Mouse (Mus musculus) lung, embryonic 14.5 days (tissue): ENCODE data around the gene Gm20605. TPM values are rescaled to one million over a fixed set of nuclear protein-coding genes. Genes with fewer than 3 reads are reported as not detected.
A peak's percentile ranks its signal among the peaks of the same experiment; 100 is the strongest.

ENCODE experiments used
- ATAC-seq: fragments of 200-750 bp; cut with Nextera tagmentation; 2 replicates; pipeline ENCODE4 v1.8.0; 2017; ENCODE audit warnings: mild to moderate bottlenecking, moderate TSS enrichment, moderate library complexity; ENCODE audit not compliant: insufficient read depth
- DNase-seq: peaks from one replicate; pipeline ENCODE4 v3.0.0-alpha.2; 2015
- H3K27ac ChIP-seq: fragments of 300-500 bp; sonication (generic); 2 replicates; pipeline ENCODE4 v1.5.1; 2014; ENCODE audit warnings: low read depth, mild to moderate bottlenecking, moderate library complexity
- H3K27me3 ChIP-seq: fragments of 300-500 bp; sonication (generic); 2 replicates; pipeline ENCODE4 v1.6.1; 2014; ENCODE audit warnings: low read length, control low read depth; ENCODE audit not compliant: insufficient read depth
- H3K36me3 ChIP-seq: fragments of 300-500 bp; sonication (generic); 2 replicates; pipeline ENCODE4 v1.6.1; 2014; ENCODE audit warnings: control low read depth; ENCODE audit not compliant: insufficient read depth
- H3K4me1 ChIP-seq: fragments of 300-500 bp; sonication (generic); 2 replicates; pipeline ENCODE4 v1.6.1; 2014; ENCODE audit warnings: antibody characterized with exemption, control low read depth; ENCODE audit not compliant: insufficient read depth
- H3K4me2 ChIP-seq: fragments of 300-500 bp; sonication (generic); 2 replicates; pipeline ENCODE4 v1.6.1; 2014; ENCODE audit warnings: mild to moderate bottlenecking
- H3K4me3 ChIP-seq: fragments of 300-500 bp; sonication (generic); 2 replicates; pipeline ENCODE4 v1.5.1; 2014; ENCODE audit warnings: low read depth, low read length
- H3K9ac ChIP-seq: fragments of 300-500 bp; sonication (generic); 2 replicates; pipeline ENCODE4 v1.6.1; 2014
- H3K9me3 ChIP-seq: fragments of 300-500 bp; sonication (generic); 2 replicates; pipeline ENCODE4 v1.6.1; 2016; ENCODE audit warnings: low read depth, low read length, control low read depth
- CTCF ChIP-seq: IDR thresholded peaks from 2 replicates; pipeline ENCODE4 v1.5.1; 2016; ENCODE audit warnings: antibody characterized with exemption, low read depth
- WGBS: fragments of 180-500 bp; shearing (Covaris S2); extraction: QIAGEN DNeasy Blood & Tissue Kit; methylation state at CpG from one replicate; pipeline ENCODE4 v1.1.7; 2014; 5-methylcytosine and 5-hydroxymethylcytosine counted together
- polyA plus RNA-seq: library from polyadenylated mRNA; unstranded; fragments of >200 nt; fragmentation: Nextera tagmentation; extraction: Ambion mirVana; gene quantifications from 2 replicates; pipeline ENCODE4 v1.2.1, GENCODE M21; 2014

Gm20605 gene
- polyA plus RNA-seq = 9.2 and 11.7 TPM in 2 replicates

GRCm38 (mm10) chr5:137628498-137629305 lies at the start of gene Gm20605, which contains the start of the genes Fbxo24 and Lrch4:
Gene Gm20605, plus strand, starts transcription at chr5:137629175.
Gene Fbxo24, minus strand, starts transcription at chr5:137629002.
Gene Lrch4, plus strand, starts transcription at chr5:137629121.
- peak; percentile 100 for DNase-seq
- Histone ChIP-seq H3K27ac (peak within 1 kb of the TSS; percentile 97), H3K4me3 (peak within 1 kb of the TSS; percentile 94), H3K4me1 (peaks cover 20% of the 10 kb centered on the region), H3K9ac (peak within 1 kb of the TSS; percentile 75), H3K36me3 (peaks cover 10% of the 10 kb centered on the region), H3K27me3 (no peaks in the 10 kb centered on the region), H3K4me2 (peak within 1 kb of the TSS; percentile 90), H3K9me3 (no peaks in the 10 kb centered on the region)
- 0 out of 2 replicates have a peak, but pooled peaks have one; percentile 2 for TF ChIP-seq CTCF
- under 1% methylated on average over 46 of the region's 46 CpGs for WGBS
- ATAC-seq = peak; percentile 97

- no peak overlapping the region for H3K4me2 ChIP-seq
- DNase-seq = no peak
- H3K9me3 ChIP-seq = no peaks in the 10 kb centered on the region
- no peaks in the 10 kb centered on the region for H3K36me3 ChIP-seq
- H3K9ac ChIP-seq = no peak overlapping the region
- H3K4me3 ChIP-seq = no peak overlapping the region
- no peak for ATAC-seq
- no peak for TF ChIP-seq CTCF
- H3K4me1 ChIP-seq = no peaks in the 10 kb centered on the region
- WGBS = 76% methylated on average over 6 of the region's 6 CpGs
- H3K27ac ChIP-seq = no peak overlapping the region
- peaks cover 5% of the 10 kb centered on the region; the same call in 1 of the 2 replicates for H3K27me3 ChIP-seq
Measured at GRCm38 (mm10) chr5:137580246-137580645, 48.7 kb upstream of the Gm20605 start.

GRCm38 (mm10) chr5:137582702-137583101 lies 46.3 kb upstream of the Gm20605 start:
- 27% methylated on average over 8 of the region's 8 CpGs for WGBS
- Histone ChIP-seq H3K4me3 (no peak overlapping the region), H3K27ac (no peak overlapping the region), H3K36me3 (no peaks in the 10 kb centered on the region), H3K27me3 (peaks cover 5% of the 10 kb centered on the region; the same call in 1 of the 2 replicates), H3K9ac (no peak overlapping the region), H3K4me1 (no peaks in the 10 kb centered on the region), H3K4me2 (peak overlapping the region; percentile 63; the same call in 1 of the 2 replicates), H3K9me3 (no peaks in the 10 kb centered on the region)
- DNase-seq (peak; percentile 37), ATAC-seq (no peak)
- no peak for TF ChIP-seq CTCF

GRCm38 (mm10) chr5:137583670-137584169 lies 45.3 kb upstream of the Gm20605 start:
- Histone ChIP-seq H3K4me3 (peak overlapping the region; percentile 36), H3K36me3 (no peaks in the 10 kb centered on the region), H3K9me3 (no peaks in the 10 kb centered on the region), H3K4me1 (no peaks in the 10 kb centered on the region), H3K9ac (peak overlapping the region; percentile 47), H3K27ac (no peak overlapping the region), H3K4me2 (peak overlapping the region; percentile 63), H3K27me3 (peaks cover 5% of the 10 kb centered on the region; the same call in 1 of the 2 replicates)
- peak; percentile 37; the same call in 1 of the 2 replicates for TF ChIP-seq CTCF
- 15% methylated on average over 27 of the region's 27 CpGs for WGBS
- ATAC-seq = peak; percentile 76
- peak; percentile 77 for DNase-seq

GRCm38 (mm10) chr5:137584976-137585375 lies 44.0 kb upstream of the Gm20605 start:
- Histone ChIP-seq H3K36me3 (no peaks in the 10 kb centered on the region), H3K27ac (no peak overlapping the region), H3K9ac (no peak overlapping the region), H3K4me1 (no peaks in the 10 kb centered on the region), H3K9me3 (no peaks in the 10 kb centered on the region), H3K4me2 (no peak overlapping the region), H3K27me3 (peaks cover 5% of the 10 kb centered on the region; the same call in 1 of the 2 replicates), H3K4me3 (no peak overlapping the region)
- peak; percentile 79 for DNase-seq
- WGBS = 28% methylated on average over 8 of the region's 8 CpGs
- no peak for ATAC-seq
- TF ChIP-seq CTCF = peak; percentile 58

GRCm38 (mm10) chr5:137590507-137590906 lies 38.5 kb upstream of the Gm20605 start:
- Histone ChIP-seq H3K27me3 (no peaks in the 10 kb centered on the region), H3K9ac (no peak overlapping the region), H3K9me3 (no peaks in the 10 kb centered on the region), H3K4me1 (no peaks in the 10 kb centered on the region), H3K27ac (no peak overlapping the region), H3K4me2 (no peak overlapping the region), H3K36me3 (no peaks in the 10 kb centered on the region), H3K4me3 (no peak overlapping the region)
- WGBS = 65% methylated on average over 5 of the region's 5 CpGs
- no peak for ATAC-seq
- no peak for TF ChIP-seq CTCF
- DNase-seq = no peak

GRCm38 (mm10) chr5:137595921-137596320 lies 33.1 kb upstream of the Gm20605 start:
- Histone ChIP-seq H3K27ac (no peak overlapping the region), H3K9ac (no peak overlapping the region), H3K9me3 (no peaks in the 10 kb centered on the region), H3K4me1 (peaks cover 5% of the 10 kb centered on the region; the same call in 1 of the 2 replicates), H3K36me3 (0 out of 2 replicates have a peak, but pooled peaks cover 6% of the 10 kb centered on the region), H3K27me3 (no peaks in the 10 kb centered on the region), H3K4me3 (no peak overlapping the region), H3K4me2 (no peak overlapping the region)
- TF ChIP-seq CTCF = no peak
- DNase-seq (no peak), ATAC-seq (no peak)
- WGBS = 76% methylated on average over 7 of the region's 7 CpGs
